Mouse (Mus musculus) midbrain, embryonic 13.5 days (tissue): ENCODE measurements around the gene Lin28a. TPM values are rescaled to one million over a fixed set of nuclear protein-coding genes. Genes with fewer than 3 reads are reported as not detected.
A peak's percentile ranks its signal among the peaks of the same experiment; 100 is the strongest.

ENCODE experiments used
- ATAC-seq: fragments of 200-750 bp; cut with Nextera tagmentation; 2 replicates; pipeline ENCODE4 v1.8.0; 2017; ENCODE audit warnings: mild to moderate bottlenecking, moderate TSS enrichment, moderate library complexity
- H3K27ac ChIP-seq: fragments of 300-500 bp; sonication (generic); 2 replicates; pipeline ENCODE4 v1.5.1; 2015; ENCODE audit warnings: inconsistent platforms, mild to moderate bottlenecking, moderate library complexity
- H3K27me3 ChIP-seq: fragments of 300-500 bp; sonication (generic); 2 replicates; pipeline ENCODE4 v1.6.1; 2015; ENCODE audit warnings: mild to moderate bottlenecking, inconsistent platforms
- H3K36me3 ChIP-seq: fragments of 300-500 bp; sonication (generic); 2 replicates; pipeline ENCODE4 v1.6.1; 2015; ENCODE audit warnings: mild to moderate bottlenecking, inconsistent platforms
- H3K4me1 ChIP-seq: fragments of 300-500 bp; sonication (generic); replicated peaks from 2 replicates; pipeline ENCODE4 v1.6.1; 2015; ENCODE audit warnings: inconsistent platforms
- H3K4me2 ChIP-seq: fragments of 300-500 bp; sonication (generic); replicated peaks from 2 replicates; pipeline ENCODE4 v1.6.1; 2015; ENCODE audit warnings: moderate library complexity, mild to moderate bottlenecking, inconsistent platforms
- H3K4me3 ChIP-seq: fragments of 300-500 bp; sonication (generic); replicated peaks from 2 replicates; pipeline ENCODE4 v1.5.1; 2015; ENCODE audit warnings: mild to moderate bottlenecking, inconsistent platforms
- H3K9ac ChIP-seq: fragments of 300-500 bp; sonication (generic); replicated peaks from 2 replicates; pipeline ENCODE4 v1.6.1; 2015; ENCODE audit warnings: mild to moderate bottlenecking, inconsistent platforms
- H3K9me3 ChIP-seq: fragments of 300-500 bp; sonication (generic); 2 replicates; pipeline ENCODE4 v1.6.1; 2016; ENCODE audit warnings: mild to moderate bottlenecking, inconsistent platforms
- WGBS: fragments of 180-500 bp; shearing (Covaris S2); methylation state at CpG from one replicate; pipeline ENCODE4 v1.1.7; 2015; 5-methylcytosine and 5-hydroxymethylcytosine counted together
- polyA plus RNA-seq: library from polyadenylated mRNA; unstranded; fragments of >200 nt; fragmentation: Nextera tagmentation; extraction: Ambion mirVana; gene quantifications from 2 replicates; pipeline ENCODE4 v1.2.1, GENCODE M21; 2015

Lin28a gene
- polyA plus RNA-seq, 1 experiment from 2014 or later, result 0.59 TPM

GRCm38 (mm10) chr4:134017201-134017865, 1.3 kb downstream of the Lin28a start:
- ATAC-seq, result 0 out of 2 replicates have a peak, but pooled peaks have one; percentile 5
- 1% methylated on average over 21 of the region's 21 CpGs for WGBS
- H3K27ac ChIP-seq, result peak overlapping the region; percentile 64

GRCm38 (mm10) chr4:134016767-134017166, 1.9 kb downstream of the Lin28a start:
- H3K4me3 ChIP-seq, result peak overlapping the region; percentile 42
- peak overlapping the region; percentile 54; the same call in 1 of the 2 replicates for H3K27ac ChIP-seq
- peak overlapping the region; percentile 59; the same call in 1 of the 2 replicates for H3K9ac ChIP-seq
- no peak for ATAC-seq
- H3K4me2 ChIP-seq, result peak overlapping the region; percentile 67
- no peaks in the 10 kb centered on the region for H3K36me3 ChIP-seq
- 0% methylated on average over 8 of the region's 8 CpGs for WGBS
- H3K9me3 ChIP-seq, result no peaks in the 10 kb centered on the region
- H3K27me3 ChIP-seq, result peaks cover 19% of the 10 kb centered on the region; the same call in 1 of the 2 replicates
- peaks cover 59% of the 10 kb centered on the region for H3K4me1 ChIP-seq

More at GRCm38 (mm10) chr4:134017201-134017865, 1.3 kb downstream of the Lin28a start:
- H3K9me3 ChIP-seq, result no peaks in the 10 kb centered on the region
- peaks cover 54% of the 10 kb centered on the region for H3K4me1 ChIP-seq
- peak overlapping the region; percentile 42 for H3K4me3 ChIP-seq
- H3K36me3 ChIP-seq, result no peaks in the 10 kb centered on the region
- peaks cover 16% of the 10 kb centered on the region; the same call in 1 of the 2 replicates for H3K27me3 ChIP-seq
- H3K4me2 ChIP-seq, result peak overlapping the region; percentile 67
- peak overlapping the region; percentile 59 for H3K9ac ChIP-seq

GRCm38 (mm10) chr4:134016208-134016607, 2.4 kb downstream of the Lin28a start:
- ATAC-seq, result no peak
- WGBS, result 3% methylated on average over 7 of the region's 7 CpGs
- Histone ChIP-seq H3K4me2 (peak overlapping the region; percentile 67), H3K9me3 (no peaks in the 10 kb centered on the region), H3K9ac (no peak overlapping the region), H3K27ac (0 out of 2 replicates have a peak overlapping the region, but pooled peaks have one; percentile 9), H3K36me3 (no peaks in the 10 kb centered on the region), H3K4me1 (peaks cover 64% of the 10 kb centered on the region), H3K4me3 (peak overlapping the region; percentile 42; the same call in 1 of the 2 replicates), H3K27me3 (peaks cover 19% of the 10 kb centered on the region; the same call in 1 of the 2 replicates)

- H3K36me3 ChIP-seq, result no peaks in the 10 kb centered on the region
- no peaks in the 10 kb centered on the region for H3K9me3 ChIP-seq
- no peak overlapping the region for H3K4me3 ChIP-seq
- no peak overlapping the region for H3K4me2 ChIP-seq
- H3K4me1 ChIP-seq, result peaks cover 38% of the 10 kb centered on the region
- no peak overlapping the region for H3K27ac ChIP-seq
- no peak overlapping the region for H3K9ac ChIP-seq
- WGBS, result 49% methylated on average over 12 of the region's 12 CpGs
- no peak for ATAC-seq
- H3K27me3 ChIP-seq, result peaks cover 11% of the 10 kb centered on the region; the same call in 1 of the 2 replicates
Measured at GRCm38 (mm10) chr4:134012858-134013528, 5.6 kb downstream of the Lin28a start.

- ATAC-seq, result no peak
- Histone ChIP-seq H3K4me2 (no peak overlapping the region), H3K27ac (no peak overlapping the region), H3K27me3 (peaks cover 3% of the 10 kb centered on the region; the same call in 1 of the 2 replicates), H3K9ac (no peak overlapping the region), H3K9me3 (no peaks in the 10 kb centered on the region), H3K4me3 (no peak overlapping the region), H3K4me1 (peaks cover 25% of the 10 kb centered on the region), H3K36me3 (no peaks in the 10 kb centered on the region)
- 5% methylated on average over 16 of the region's 16 CpGs for WGBS
Measured at GRCm38 (mm10) chr4:134011450-134012414, 6.9 kb downstream of the Lin28a start.

- Histone ChIP-seq H3K27ac (no peak overlapping the region), H3K4me2 (no peak overlapping the region), H3K9me3 (no peaks in the 10 kb centered on the region), H3K4me1 (peaks cover 16% of the 10 kb centered on the region), H3K9ac (no peak overlapping the region), H3K36me3 (no peaks in the 10 kb centered on the region), H3K4me3 (no peak overlapping the region), H3K27me3 (peaks cover 3% of the 10 kb centered on the region; the same call in 1 of the 2 replicates)
- ATAC-seq, result no peak
- WGBS, result 63% methylated on average over 6 of the region's 6 CpGs
Measured at GRCm38 (mm10) chr4:134009709-134010108, 8.9 kb downstream of the Lin28a start.

- H3K9ac ChIP-seq, result no peak overlapping the region
- no peak for ATAC-seq
- no peaks in the 10 kb centered on the region for H3K36me3 ChIP-seq
- H3K27ac ChIP-seq, result no peak overlapping the region
- H3K27me3 ChIP-seq, result no peaks in the 10 kb centered on the region
- H3K9me3 ChIP-seq, result no peaks in the 10 kb centered on the region
- no peak overlapping the region for H3K4me3 ChIP-seq
- H3K4me2 ChIP-seq, result no peak overlapping the region
- 93% methylated on average over 3 of the region's 3 CpGs for WGBS
- H3K4me1 ChIP-seq, result peaks cover 27% of the 10 kb centered on the region
Measured at GRCm38 (mm10) chr4:134006845-134007244, 11.8 kb downstream of the Lin28a start.

- Histone ChIP-seq H3K27ac (no peak overlapping the region), H3K9me3 (no peaks in the 10 kb centered on the region), H3K4me1 (peaks cover 21% of the 10 kb centered on the region), H3K4me2 (no peak overlapping the region), H3K4me3 (no peak overlapping the region), H3K9ac (no peak overlapping the region), H3K27me3 (no peaks in the 10 kb centered on the region), H3K36me3 (no peaks in the 10 kb centered on the region)
- whole genome bisulfite sequencing, result 76% methylated on average over 12 of the region's 12 CpGs
- ATAC-seq, result no peak
Measured at GRCm38 (mm10) chr4:134005581-134006358, 12.9 kb downstream of the Lin28a start.

- H3K9ac ChIP-seq, result no peak overlapping the region
- H3K27me3 ChIP-seq, result no peaks in the 10 kb centered on the region
- no peaks in the 10 kb centered on the region for H3K36me3 ChIP-seq
- no peak for ATAC-seq
- no peak overlapping the region for H3K4me2 ChIP-seq
- no peak overlapping the region for H3K27ac ChIP-seq
- WGBS, result 5% methylated on average over 5 of the region's 5 CpGs
- no peaks in the 10 kb centered on the region for H3K9me3 ChIP-seq
- H3K4me3 ChIP-seq, result no peak overlapping the region
- peaks cover 35% of the 10 kb centered on the region for H3K4me1 ChIP-seq
Measured at GRCm38 (mm10) chr4:134002903-134003302, 15.7 kb downstream of the Lin28a start.

GRCm38 (mm10) chr4:134002246-134002645, 16.4 kb downstream of the Lin28a start:
- H3K4me1 ChIP-seq, result peaks cover 35% of the 10 kb centered on the region
- H3K27ac ChIP-seq, result no peak overlapping the region
- no peaks in the 10 kb centered on the region for H3K9me3 ChIP-seq
- no peaks in the 10 kb centered on the region for H3K27me3 ChIP-seq
- no peak overlapping the region for H3K4me2 ChIP-seq
- no peak for ATAC-seq
- no peaks in the 10 kb centered on the region for H3K36me3 ChIP-seq
- no peak overlapping the region for H3K4me3 ChIP-seq
- WGBS, result 17% methylated on average over 4 of the region's 4 CpGs
- no peak overlapping the region for H3K9ac ChIP-seq

- ATAC-seq, result no peak
- H3K27ac ChIP-seq, result no peak overlapping the region
- no peak overlapping the region for H3K4me2 ChIP-seq
- H3K9me3 ChIP-seq, result no peaks in the 10 kb centered on the region
- peaks cover 35% of the 10 kb centered on the region for H3K4me1 ChIP-seq
- H3K4me3 ChIP-seq, result no peak overlapping the region
- H3K36me3 ChIP-seq, result no peaks in the 10 kb centered on the region
- H3K9ac ChIP-seq, result no peak overlapping the region
- WGBS, result 43% methylated on average over 10 of the region's 10 CpGs
- no peaks in the 10 kb centered on the region for H3K27me3 ChIP-seq
Measured at GRCm38 (mm10) chr4:134001710-134002109, 16.9 kb downstream of the Lin28a start.
